Mouse (Mus musculus) forebrain, embryonic 11.5 days (tissue): ENCODE measurements around the gene Tmem63c. TPM values are rescaled to one million over a fixed set of nuclear protein-coding genes. Genes with fewer than 3 reads are reported as not detected.

Source experiments
- ATAC-seq: fragments of 200-750 bp; cut with Nextera tagmentation; replicated peaks from 2 replicates; pipeline ENCODE4 v1.8.0; 2017; ENCODE audit warnings: moderate TSS enrichment; ENCODE audit not compliant: low FRiP score
- DNase-seq: peaks from one replicate; pipeline ENCODE4 v3.0.0-alpha.2; 2017; ENCODE audit warnings: low spot score
- H3K27ac ChIP-seq: fragments of 300-500 bp; sonication (generic); 2 replicates; pipeline ENCODE4 v1.5.1; 2014; ENCODE audit warnings: low read depth, low read length
- H3K27me3 ChIP-seq: fragments of 300-500 bp; sonication (generic); 2 replicates; pipeline ENCODE4 v1.6.1; 2014; ENCODE audit warnings: mild to moderate bottlenecking, low read length, mixed read lengths; ENCODE audit not compliant: control insufficient read depth, insufficient read depth
- H3K36me3 ChIP-seq: fragments of 300-500 bp; sonication (generic); 2 replicates; pipeline ENCODE4 v1.6.1; 2014; ENCODE audit warnings: mild to moderate bottlenecking, low read length, moderate library complexity, mixed read lengths; ENCODE audit not compliant: control insufficient read depth, insufficient read depth
- H3K4me1 ChIP-seq: fragments of 300-500 bp; sonication (generic); replicated peaks from 2 replicates; pipeline ENCODE4 v1.6.1; 2014; ENCODE audit warnings: low read length, mixed read lengths; ENCODE audit not compliant: control insufficient read depth, insufficient read depth
- H3K4me2 ChIP-seq: fragments of 300-500 bp; sonication (generic); 2 replicates; pipeline ENCODE4 v1.6.1; 2014; ENCODE audit warnings: low read depth, mild to moderate bottlenecking, low read length, moderate library complexity, mixed read lengths; ENCODE audit not compliant: severe bottlenecking
- H3K4me3 ChIP-seq: fragments of 300-500 bp; sonication (generic); 2 replicates; pipeline ENCODE4 v1.5.1; 2014; ENCODE audit warnings: low read depth, low read length
- H3K9ac ChIP-seq: fragments of 300-500 bp; sonication (generic); 2 replicates; pipeline ENCODE4 v1.6.1; 2014; ENCODE audit warnings: low read length
- H3K9me3 ChIP-seq: fragments of 300-500 bp; sonication (generic); 2 replicates; pipeline ENCODE4 v1.6.1; 2016; ENCODE audit warnings: low read length, mixed read lengths; ENCODE audit not compliant: control insufficient read depth
- WGBS: fragments of 180-500 bp; shearing (Covaris S2); extraction: QIAGEN DNeasy Blood & Tissue Kit; methylation state at CpG from one replicate; pipeline ENCODE4 v1.1.7; 2014; 5-methylcytosine and 5-hydroxymethylcytosine counted together
- polyA plus RNA-seq: library from polyadenylated mRNA; unstranded; fragments of >200 nt; fragmentation: Nextera tagmentation; extraction: Ambion mirVana; gene quantifications from 2 replicates; pipeline ENCODE4 v1.2.1, GENCODE M21; 2014

The Tmem63c gene
- polyA plus RNA-seq, 1 experiment from 2014 or later = 0.32 TPM

DNA sequence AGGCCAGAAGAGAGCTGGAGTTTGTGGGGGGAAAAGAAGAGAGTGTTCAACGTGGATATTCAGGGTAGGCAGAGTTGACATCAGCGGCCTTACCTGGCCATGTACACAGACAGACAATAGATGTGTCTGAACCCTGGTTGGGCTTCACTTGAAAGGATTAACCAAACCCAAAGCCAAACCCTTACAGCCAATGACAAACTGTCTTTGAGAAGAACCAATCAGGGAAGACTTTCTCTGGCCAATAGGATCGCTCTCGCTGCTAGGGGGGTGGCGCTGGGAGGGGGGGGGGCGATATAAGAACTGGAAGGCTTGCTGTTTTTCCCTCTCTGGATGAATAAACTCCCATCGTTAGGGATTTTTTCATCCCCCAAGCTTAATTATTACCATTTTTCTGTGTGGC lies 66.1 kb downstream of the Tmem63c start:
- Histone ChIP-seq H3K4me1 (no peaks in the 10 kb centered on the region), H3K27ac (no peak overlapping the region), H3K9me3 (no peaks in the 10 kb centered on the region), H3K9ac (no peak overlapping the region), H3K4me3 (no peak overlapping the region), H3K27me3 (no peaks in the 10 kb centered on the region), H3K36me3 (no peaks in the 10 kb centered on the region), H3K4me2 (no peak overlapping the region)
- DNase-seq (no peak), ATAC-seq (no peak)
- 53% methylated on average over 7 of the region's 7 CpGs for WGBS

DNA sequence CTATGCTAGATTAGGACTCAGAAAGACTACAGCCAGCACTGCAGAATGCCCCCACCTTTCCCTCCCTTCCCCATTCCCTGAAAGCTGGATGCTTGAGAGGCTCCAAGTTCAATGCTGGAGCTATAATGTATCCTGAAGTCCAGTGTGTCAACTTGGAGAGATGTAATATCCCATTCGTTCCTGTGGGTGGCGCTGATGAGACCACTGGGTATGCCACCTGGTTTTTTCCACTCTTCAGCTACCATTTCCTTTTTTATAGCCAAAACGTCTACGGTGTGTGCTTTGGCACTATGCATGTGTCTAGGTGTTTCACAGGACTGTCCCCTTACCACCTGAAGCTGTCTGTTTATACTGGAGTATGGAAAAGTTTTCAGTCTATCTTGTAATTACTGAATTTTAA lies 67.2 kb downstream of the Tmem63c start:
- Histone ChIP-seq H3K4me3 (no peak overlapping the region), H3K27ac (no peak overlapping the region), H3K9ac (no peak overlapping the region), H3K9me3 (no peaks in the 10 kb centered on the region), H3K27me3 (no peaks in the 10 kb centered on the region), H3K36me3 (no peaks in the 10 kb centered on the region), H3K4me1 (no peaks in the 10 kb centered on the region), H3K4me2 (no peak overlapping the region)
- 38% methylated on average over 4 of the region's 4 CpGs for WGBS
- ATAC-seq = no peak
- DNase-seq = no peak

DNA sequence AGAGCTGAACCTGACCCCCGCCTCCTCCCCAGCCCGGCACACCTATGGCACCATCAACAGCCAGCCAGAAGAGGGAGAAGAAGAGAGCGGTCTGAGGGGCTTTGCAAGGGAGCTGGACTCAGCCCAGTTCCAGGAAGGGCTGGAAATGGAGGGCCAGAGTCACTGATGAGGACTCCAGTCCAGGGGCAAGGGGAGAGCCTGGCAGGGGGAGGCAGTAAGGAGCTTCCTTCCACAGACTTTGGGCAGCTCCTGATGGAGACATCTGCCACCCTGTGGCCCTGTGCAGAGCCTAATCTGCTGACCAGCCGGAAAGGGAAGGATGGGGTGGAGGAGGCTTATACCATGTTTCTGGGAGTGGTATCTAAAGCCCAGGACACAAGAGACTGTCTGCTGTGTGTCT lies 68.1 kb downstream of the Tmem63c start:
- H3K27me3 ChIP-seq = no peaks in the 10 kb centered on the region
- no peaks in the 10 kb centered on the region for H3K9me3 ChIP-seq
- ATAC-seq = no peak
- H3K4me2 ChIP-seq = no peak overlapping the region
- H3K4me3 ChIP-seq = no peak overlapping the region
- H3K27ac ChIP-seq = no peak overlapping the region
- DNase-seq = no peak
- H3K4me1 ChIP-seq = no peaks in the 10 kb centered on the region
- WGBS = 72% methylated on average over 4 of the region's 4 CpGs
- no peaks in the 10 kb centered on the region for H3K36me3 ChIP-seq
- H3K9ac ChIP-seq = no peak overlapping the region

DNA sequence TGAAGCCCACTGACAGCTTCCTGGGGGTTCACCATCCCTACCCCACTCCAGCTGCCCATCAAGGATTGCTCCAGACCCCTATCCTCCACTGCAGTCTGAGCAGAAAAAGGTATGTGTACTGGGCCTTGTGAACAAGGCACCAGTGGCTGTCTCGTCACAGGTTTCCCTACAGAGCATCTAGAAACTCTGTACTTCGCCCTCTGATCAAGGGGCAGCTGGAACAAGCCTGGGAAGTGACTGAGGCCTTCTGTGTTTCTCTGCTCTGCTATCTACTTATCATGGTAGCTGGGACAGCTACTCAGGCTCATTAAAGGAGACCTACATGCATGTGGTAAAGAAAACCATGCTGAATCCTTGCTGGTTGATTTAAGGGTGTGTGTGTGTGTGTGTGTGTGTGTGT lies 68.6 kb downstream of the Tmem63c start:
- DNase-seq = no peak
- H3K27me3 ChIP-seq = no peaks in the 10 kb centered on the region

DNA sequence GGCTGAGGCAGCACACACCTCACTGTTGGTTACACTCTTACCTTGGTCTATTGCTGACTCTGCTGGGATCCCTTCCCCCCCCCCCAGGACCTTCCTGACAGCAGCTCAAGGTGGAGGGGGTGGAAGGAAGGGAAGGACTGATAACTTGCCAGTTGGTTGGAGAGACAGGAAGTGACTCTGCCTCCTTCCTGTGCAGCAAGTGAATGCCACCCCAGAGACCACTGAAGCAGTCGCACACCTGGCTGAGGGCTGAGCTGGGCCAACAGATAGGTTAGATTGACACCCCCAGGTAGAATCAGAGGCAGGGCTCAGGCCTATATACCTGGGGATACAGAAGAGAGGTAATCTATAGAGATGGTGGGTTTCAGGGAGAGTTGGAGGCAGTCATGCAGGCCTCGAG lies 70.8 kb downstream of the Tmem63c start:
- Histone ChIP-seq H3K4me2 (no peak overlapping the region), H3K9ac (no peak overlapping the region), H3K36me3 (no peaks in the 10 kb centered on the region), H3K4me1 (no peaks in the 10 kb centered on the region), H3K27me3 (no peaks in the 10 kb centered on the region), H3K27ac (no peak overlapping the region), H3K9me3 (no peaks in the 10 kb centered on the region), H3K4me3 (no peak overlapping the region)
- no peak for ATAC-seq
- 95% methylated on average over 2 of the region's 2 CpGs for whole genome bisulfite sequencing
- no peak for DNase-seq

More for the DNA sequence above, 68.6 kb downstream of the Tmem63c start:
- H3K9me3 ChIP-seq = no peaks in the 10 kb centered on the region
- H3K4me1 ChIP-seq = no peaks in the 10 kb centered on the region
- no peak overlapping the region for H3K9ac ChIP-seq
- H3K4me3 ChIP-seq = no peak overlapping the region
- no peaks in the 10 kb centered on the region for H3K36me3 ChIP-seq
- 62% methylated on average over 2 of the region's 2 CpGs for WGBS
- no peak overlapping the region for H3K27ac ChIP-seq
- no peak for ATAC-seq
- no peak overlapping the region for H3K4me2 ChIP-seq

DNA sequence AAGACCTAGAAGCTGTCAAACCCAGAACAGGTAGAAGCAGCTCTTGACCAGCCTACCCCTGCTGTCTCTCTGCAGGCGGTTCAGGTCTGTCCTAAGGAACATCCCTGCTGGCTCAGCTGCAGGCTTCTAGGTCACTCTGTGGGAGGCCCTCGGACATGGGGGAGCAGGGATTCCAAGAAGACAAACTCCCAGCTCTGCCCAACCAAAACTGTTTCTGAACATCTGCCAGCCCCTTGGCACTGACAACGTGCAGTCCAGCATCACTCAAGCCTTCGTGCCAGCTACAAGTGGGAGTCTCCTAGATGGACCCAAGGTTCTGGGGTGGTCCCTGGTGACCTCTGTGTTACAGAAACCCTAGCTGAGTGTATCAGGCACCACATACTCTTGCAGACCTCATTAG lies 72.1 kb downstream of the Tmem63c start:
- ATAC-seq = no peak
- H3K27ac ChIP-seq = no peak overlapping the region
- no peak overlapping the region for H3K9ac ChIP-seq
- no peaks in the 10 kb centered on the region for H3K4me1 ChIP-seq
- no peak overlapping the region for H3K4me2 ChIP-seq
- no peaks in the 10 kb centered on the region for H3K27me3 ChIP-seq
- WGBS = 73% methylated on average over 4 of the region's 4 CpGs
- no peak overlapping the region for H3K4me3 ChIP-seq
- no peaks in the 10 kb centered on the region for H3K9me3 ChIP-seq
- no peaks in the 10 kb centered on the region for H3K36me3 ChIP-seq
- no peak for DNase-seq

DNA sequence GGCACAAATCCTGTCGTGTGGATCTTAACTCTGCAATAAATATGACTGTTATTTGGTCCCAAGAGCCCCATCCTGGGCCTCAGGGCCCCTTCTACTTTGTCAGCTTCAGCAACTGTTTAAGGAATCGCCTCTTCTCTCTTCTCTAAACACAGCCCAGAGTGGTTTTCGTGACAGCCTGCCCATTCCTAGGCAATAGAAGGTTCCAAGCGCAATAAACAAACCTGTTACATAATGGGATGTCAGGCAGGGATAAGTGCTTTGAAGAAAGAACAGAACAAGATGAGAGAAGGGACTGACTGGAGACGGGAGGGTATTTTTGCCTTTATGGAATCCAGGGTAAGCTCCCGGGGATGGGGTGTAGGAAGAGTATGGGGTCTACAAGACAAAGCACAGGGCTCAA lies 72.5 kb downstream of the Tmem63c start:
- H3K27me3 ChIP-seq = no peaks in the 10 kb centered on the region
- ATAC-seq = no peak
- H3K4me1 ChIP-seq = no peaks in the 10 kb centered on the region
- no peak overlapping the region for H3K27ac ChIP-seq
- no peak overlapping the region for H3K4me2 ChIP-seq
- no peaks in the 10 kb centered on the region for H3K9me3 ChIP-seq
- no peak overlapping the region for H3K4me3 ChIP-seq
- no peak overlapping the region for H3K9ac ChIP-seq
- DNase-seq = no peak
- 86% methylated on average over 6 of the region's 6 CpGs for WGBS
- no peaks in the 10 kb centered on the region for H3K36me3 ChIP-seq

DNA sequence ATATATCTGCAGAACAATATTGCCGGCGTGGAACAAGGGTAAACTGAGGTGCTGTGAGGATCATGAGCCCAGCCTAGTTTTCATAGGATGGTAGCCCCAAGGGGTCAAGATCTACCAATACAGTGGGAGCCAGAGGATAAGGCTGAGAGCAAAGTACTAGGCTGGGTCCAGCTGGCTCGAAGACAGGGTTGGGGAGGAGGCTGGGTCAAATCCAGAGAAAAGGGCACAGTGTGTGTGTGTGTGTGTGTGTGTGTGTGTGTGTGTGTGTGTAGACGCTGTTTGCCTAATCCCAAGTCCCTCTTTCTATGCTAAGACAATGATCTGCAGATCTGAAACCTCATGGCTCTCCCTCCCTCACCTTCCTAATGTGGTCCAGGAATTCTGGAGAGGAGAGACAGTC lies 79.2 kb downstream of the Tmem63c start:
- Histone ChIP-seq H3K9ac (no peak overlapping the region), H3K4me1 (peaks cover 8% of the 10 kb centered on the region; the same call in 1 of the 2 replicates), H3K27me3 (peaks cover 17% of the 10 kb centered on the region), H3K4me2 (no peak overlapping the region), H3K9me3 (no peaks in the 10 kb centered on the region), H3K27ac (no peak overlapping the region), H3K4me3 (no peak overlapping the region), H3K36me3 (no peaks in the 10 kb centered on the region)
- 70% methylated on average over 4 of the region's 4 CpGs for WGBS
- DNase-seq = no peak
- ATAC-seq = no peak

DNA sequence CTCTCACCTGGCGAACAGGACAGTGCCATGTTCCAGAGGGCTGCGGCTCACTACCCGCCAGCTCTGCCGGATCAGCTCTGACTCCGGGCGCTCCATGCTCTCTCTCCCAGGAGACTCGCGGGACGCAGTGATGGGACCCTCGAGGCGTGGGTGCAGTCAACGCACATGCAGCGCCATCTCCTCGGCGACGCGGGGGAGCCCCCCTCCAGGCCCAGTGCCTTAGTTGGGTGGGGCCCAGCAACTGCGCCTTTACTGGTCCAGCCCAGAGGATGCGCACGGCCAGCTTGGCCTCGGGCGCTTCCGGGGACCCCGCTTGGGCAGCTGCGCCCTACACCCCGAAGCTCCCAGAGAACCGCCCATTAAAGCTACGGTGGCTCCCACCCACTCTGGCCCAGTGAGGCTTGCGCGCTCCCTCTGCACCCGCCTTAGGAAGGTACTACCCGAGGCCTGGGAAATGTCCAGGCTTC lies 81.1 kb downstream of the Tmem63c start, which contains the start of gene Ngb:
TSS of gene Ngb (minus strand) at position 375 of the 467 bp plus-strand sequence.
- DNase-seq = no peak
- H3K4me2 ChIP-seq = peak within 1 kb of the TSS; percentile 43
- no peak for ATAC-seq
- WGBS = 3% methylated on average over 31 of the region's 32 CpGs
- H3K36me3 ChIP-seq = no peaks in the 10 kb centered on the region
- H3K9me3 ChIP-seq = no peaks in the 10 kb centered on the region
- peaks cover 8% of the 10 kb centered on the region; the same call in 1 of the 2 replicates for H3K4me1 ChIP-seq
- H3K9ac ChIP-seq = no peak within 1 kb of the TSS
- peaks cover 17% of the 10 kb centered on the region for H3K27me3 ChIP-seq
- H3K4me3 ChIP-seq = peak within 1 kb of the TSS; percentile 14; the same call in 1 of the 2 replicates
- H3K27ac ChIP-seq = no peak within 1 kb of the TSS
